Mouse (Mus musculus) leukemia stem cell, adult 10-12 weeks (primary cell): ENCODE data around the gene Olfr138. TPM values are rescaled to one million over a fixed set of nuclear protein-coding genes. Genes with fewer than 3 reads are reported as not detected.

ENCODE experiments used
- polyA plus RNA-seq: library from polyadenylated mRNA; stranded (reverse); fragments of >175 nt; gene quantifications from 2 replicates; pipeline ENCODE4 v1.2.3, GENCODE M21; 2012; ENCODE audit warnings: low replicate concordance

The Olfr138 gene
- not detected in 2 replicates for polyA plus RNA-seq

DNA sequence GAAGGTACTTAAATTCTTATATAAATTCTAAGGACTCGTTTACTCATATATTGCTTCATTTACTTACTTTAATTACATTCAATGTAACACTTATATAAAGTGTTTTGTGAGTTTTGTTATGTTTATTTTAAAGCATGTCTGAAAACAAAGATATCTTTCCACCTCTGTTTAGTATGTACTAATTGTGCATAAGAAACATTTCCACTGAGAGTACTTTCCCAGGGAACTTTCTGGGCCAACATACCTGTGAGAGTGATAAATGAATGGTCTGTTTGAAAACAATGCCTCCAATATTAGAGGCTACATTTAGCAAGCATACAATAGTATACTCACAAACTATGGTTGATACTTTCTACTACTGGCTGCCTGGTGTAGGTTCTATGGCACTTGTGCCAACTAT, at the start of gene Olfr138:
Gene Olfr138, plus strand, starts transcription at position 301 of the 400 bp plus-strand sequence.

DNA sequence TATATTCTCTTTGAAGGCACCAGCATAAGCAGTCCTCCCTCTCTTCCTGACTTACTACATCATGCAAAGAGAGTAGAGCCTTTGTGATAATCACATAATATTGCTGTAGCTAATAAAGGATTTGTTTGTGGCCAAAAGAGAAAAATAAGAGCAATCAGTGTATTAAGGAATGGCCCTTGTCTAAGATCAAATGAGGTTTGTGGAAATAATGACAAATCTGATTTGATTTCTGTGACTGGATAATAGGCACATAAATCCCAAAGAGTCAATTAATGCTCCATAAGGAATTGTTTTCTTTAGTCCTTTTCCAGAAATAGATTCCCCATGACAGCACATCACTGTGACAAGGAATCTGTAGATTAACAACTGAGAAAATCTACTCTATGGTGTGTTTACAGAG, 46.6 kb downstream of the Olfr138 start, which contains the start of gene Olfr137:
Gene Olfr137, minus strand, starts transcription at position 101 of the 400 bp plus-strand sequence.

Other genes with a start within 250 kb of the Olfr138 start
- gene Olfr129, start 201.0 kb upstream of the Olfr138 start, polyA plus RNA-seq = not detected in 2 replicates
- not detected in 2 replicates for gene Olfr130, start 197.1 kb upstream of the Olfr138 start, polyA plus RNA-seq
- gene Olfr131, start 172.3 kb upstream of the Olfr138 start, polyA plus RNA-seq = not detected in 2 replicates
- not detected in 2 replicates for gene Olfr132, start 126.5 kb upstream of the Olfr138 start, polyA plus RNA-seq
- gene Olfr133, start 115.8 kb upstream of the Olfr138 start, polyA plus RNA-seq = not detected in 2 replicates
- gene Olfr134, start 89.6 kb upstream of the Olfr138 start, polyA plus RNA-seq = not detected in 2 replicates
- gene Olfr135, start 56.7 kb upstream of the Olfr138 start, polyA plus RNA-seq = not detected in 2 replicates
- gene Olfr137, start 46.5 kb downstream of the Olfr138 start, polyA plus RNA-seq = not detected in 2 replicates
- gene Olfr136, start 68.8 kb downstream of the Olfr138 start, polyA plus RNA-seq = not detected in 2 replicates
- not detected in 2 replicates for gene Esp36, start 159.2 kb downstream of the Olfr138 start, polyA plus RNA-seq